Mouse (Mus musculus): Measurements from ENCODE around the gene Dus3l. TPM values are rescaled to one million over a fixed set of nuclear protein-coding genes. Genes with fewer than 3 reads are reported as not detected.

Gene Dus3l
- total and polyA plus RNA-seq, 2 experiments from 2014 or later, result 93.8 to 103 TPM

DNA sequence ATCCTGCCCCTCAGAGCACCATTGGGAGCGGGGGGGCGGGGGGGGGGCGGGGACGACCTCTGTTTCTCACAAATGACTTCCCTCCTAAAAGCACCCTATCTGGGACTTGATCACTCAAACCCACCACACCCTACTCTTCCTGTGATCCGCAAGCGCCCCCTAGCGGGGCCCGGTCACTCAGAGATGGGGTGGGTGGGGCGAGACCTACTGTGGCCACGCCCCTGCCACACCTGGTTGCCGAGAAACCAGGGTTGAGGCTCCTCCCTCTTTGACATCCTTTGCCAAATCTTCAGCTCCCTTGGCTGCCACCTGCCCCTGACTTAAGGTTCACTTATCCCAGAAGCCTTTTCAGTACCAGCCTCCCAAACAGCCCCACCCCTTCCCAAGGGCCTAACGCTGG is 6.4 kb upstream of the Dus3l start:
- Histone ChIP-seq H3K36me3 (ENCODE audit: insufficient read depth, low read length) (no peaks in the 10 kb centered on the region), H3K27me3 (ENCODE audit: insufficient read depth, low read length) (peaks cover 47% of the 10 kb centered on the region), H3K4me1 (ENCODE audit: insufficient read depth, low read length) (peaks cover 16% of the 10 kb centered on the region), H3K9me3 (ENCODE audit: low read length) (no peaks in the 10 kb centered on the region), H3K9ac (replicated peaks; ENCODE audit: low read length, poor library complexity, severe bottlenecking) (no peak overlapping the region), H3K27ac (ENCODE audit: low read depth, low read length) (no peak overlapping the region), H3K4me3 (ENCODE audit: low read depth, low read length) (peak overlapping the region; percentile 47; the same call in 1 of the 2 replicates), H3K4me2 (ENCODE audit: low read depth, low read length, poor library complexity, severe bottlenecking) (peak overlapping the region; percentile 91; the same call in 1 of the 2 replicates)
- DNase-seq (ENCODE audit: low spot score), result peak; percentile 55
- 5% methylated on average over 12 of the region's 12 CpGs for WGBS
- peak; percentile 58 for TF ChIP-seq CTCF (IDR thresholded peaks at IDR 0.05)
- ATAC-seq (ENCODE audit: low FRiP score), result no peak

DNA sequence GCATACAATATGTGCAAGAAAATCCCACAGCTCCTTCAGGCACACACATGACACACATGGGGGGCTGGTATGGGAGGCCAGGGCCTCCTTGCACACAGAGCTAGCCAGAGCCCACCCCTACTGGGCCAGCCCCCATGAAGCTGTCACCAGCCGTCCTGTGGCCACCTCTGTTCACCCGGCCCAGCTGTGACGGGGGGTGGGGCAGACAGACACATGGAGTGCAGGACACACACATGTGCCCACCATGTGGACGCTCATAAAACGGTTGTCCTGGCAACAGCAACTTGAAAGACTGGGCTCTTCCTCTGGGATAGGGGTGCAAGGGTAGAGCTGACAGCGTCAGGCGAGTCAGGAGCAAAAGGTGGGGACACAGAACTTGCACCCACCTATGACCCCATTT is 5.3 kb upstream of the Dus3l start:
- 53% methylated on average over 7 of the region's 7 CpGs for WGBS
- ATAC-seq (ENCODE audit: low FRiP score), result no peak
- DNase-seq (ENCODE audit: low spot score), result no peak
- Histone ChIP-seq H3K36me3 (ENCODE audit: insufficient read depth, low read length) (no peaks in the 10 kb centered on the region), H3K9ac (replicated peaks; ENCODE audit: low read length, poor library complexity, severe bottlenecking) (no peak overlapping the region), H3K4me3 (ENCODE audit: low read depth, low read length) (no peak overlapping the region), H3K4me2 (ENCODE audit: low read depth, low read length, poor library complexity, severe bottlenecking) (no peak overlapping the region), H3K27ac (ENCODE audit: low read depth, low read length) (no peak overlapping the region), H3K27me3 (ENCODE audit: insufficient read depth, low read length) (peaks cover 36% of the 10 kb centered on the region), H3K4me1 (ENCODE audit: insufficient read depth, low read length) (peaks cover 17% of the 10 kb centered on the region), H3K9me3 (ENCODE audit: low read length) (no peaks in the 10 kb centered on the region)
- TF ChIP-seq CTCF (IDR thresholded peaks at IDR 0.05), result no peak

DNA sequence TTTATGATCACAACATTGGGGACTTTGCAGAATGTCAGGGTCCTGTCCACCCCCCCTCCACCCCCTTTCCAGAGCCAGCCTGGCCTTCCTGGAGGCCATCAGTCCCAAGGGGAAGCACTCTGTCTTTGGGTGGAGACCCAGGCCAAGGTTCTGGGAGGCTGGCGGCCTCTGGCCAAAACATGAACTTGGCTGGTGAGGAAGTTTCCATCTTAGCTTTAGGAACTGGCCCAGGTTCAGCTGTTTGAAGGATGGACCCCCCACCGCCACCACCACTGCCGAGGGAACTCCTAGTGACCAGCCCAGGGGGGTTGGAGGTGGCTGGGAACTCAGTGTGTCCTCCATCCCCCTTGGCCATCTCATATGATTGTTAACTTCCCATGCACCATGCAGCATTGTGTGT is 3.5 kb upstream of the Dus3l start:
- Histone ChIP-seq H3K9me3 (ENCODE audit: low read length) (no peaks in the 10 kb centered on the region), H3K27ac (ENCODE audit: low read depth, low read length) (no peak overlapping the region), H3K27me3 (ENCODE audit: insufficient read depth, low read length) (peaks cover 25% of the 10 kb centered on the region), H3K9ac (replicated peaks; ENCODE audit: low read length, poor library complexity, severe bottlenecking) (0 out of 2 replicates have a peak overlapping the region, but pooled peaks have one; percentile 73), H3K4me2 (ENCODE audit: low read depth, low read length, poor library complexity, severe bottlenecking) (no peak overlapping the region), H3K36me3 (ENCODE audit: insufficient read depth, low read length) (no peaks in the 10 kb centered on the region), H3K4me1 (ENCODE audit: insufficient read depth, low read length) (peaks cover 21% of the 10 kb centered on the region), H3K4me3 (ENCODE audit: low read depth, low read length) (no peak overlapping the region)
- DNase-seq (ENCODE audit: low spot score), result no peak
- 54% methylated on average over 3 of the region's 3 CpGs for WGBS
- no peak for ATAC-seq (ENCODE audit: low FRiP score)
- no peak for TF ChIP-seq CTCF (IDR thresholded peaks at IDR 0.05)

- TF ChIP-seq CTCF (IDR thresholded peaks at IDR 0.05), result no peak
- peak; percentile 52 for ATAC-seq (ENCODE audit: low FRiP score)
- WGBS, result under 1% methylated on average over 20 of the region's 28 CpGs
- peaks cover 21% of the 10 kb centered on the region for H3K4me1 ChIP-seq (ENCODE audit: insufficient read depth, low read length)
- peak overlapping the region; percentile 43 for H3K4me3 ChIP-seq (ENCODE audit: low read depth, low read length)
- H3K27ac ChIP-seq (ENCODE audit: low read depth, low read length), result peak overlapping the region; percentile 86
- H3K4me2 ChIP-seq (ENCODE audit: low read depth, low read length, poor library complexity, severe bottlenecking), result peak overlapping the region; percentile 81
- H3K36me3 ChIP-seq (ENCODE audit: insufficient read depth, low read length), result 0 out of 2 replicates have a peak, but pooled peaks cover 3% of the 10 kb centered on the region
- no peaks in the 10 kb centered on the region for H3K9me3 ChIP-seq (ENCODE audit: low read length)
- peaks cover 17% of the 10 kb centered on the region for H3K27me3 ChIP-seq (ENCODE audit: insufficient read depth, low read length)
- peak; percentile 93 for DNase-seq (ENCODE audit: low spot score)
- H3K9ac ChIP-seq (replicated peaks; ENCODE audit: low read length, poor library complexity, severe bottlenecking), result peak overlapping the region; percentile 73
Measured at GRCm38 (mm10) chr17:56761991-56762410, 2.6 kb upstream of the Dus3l start.

DNA sequence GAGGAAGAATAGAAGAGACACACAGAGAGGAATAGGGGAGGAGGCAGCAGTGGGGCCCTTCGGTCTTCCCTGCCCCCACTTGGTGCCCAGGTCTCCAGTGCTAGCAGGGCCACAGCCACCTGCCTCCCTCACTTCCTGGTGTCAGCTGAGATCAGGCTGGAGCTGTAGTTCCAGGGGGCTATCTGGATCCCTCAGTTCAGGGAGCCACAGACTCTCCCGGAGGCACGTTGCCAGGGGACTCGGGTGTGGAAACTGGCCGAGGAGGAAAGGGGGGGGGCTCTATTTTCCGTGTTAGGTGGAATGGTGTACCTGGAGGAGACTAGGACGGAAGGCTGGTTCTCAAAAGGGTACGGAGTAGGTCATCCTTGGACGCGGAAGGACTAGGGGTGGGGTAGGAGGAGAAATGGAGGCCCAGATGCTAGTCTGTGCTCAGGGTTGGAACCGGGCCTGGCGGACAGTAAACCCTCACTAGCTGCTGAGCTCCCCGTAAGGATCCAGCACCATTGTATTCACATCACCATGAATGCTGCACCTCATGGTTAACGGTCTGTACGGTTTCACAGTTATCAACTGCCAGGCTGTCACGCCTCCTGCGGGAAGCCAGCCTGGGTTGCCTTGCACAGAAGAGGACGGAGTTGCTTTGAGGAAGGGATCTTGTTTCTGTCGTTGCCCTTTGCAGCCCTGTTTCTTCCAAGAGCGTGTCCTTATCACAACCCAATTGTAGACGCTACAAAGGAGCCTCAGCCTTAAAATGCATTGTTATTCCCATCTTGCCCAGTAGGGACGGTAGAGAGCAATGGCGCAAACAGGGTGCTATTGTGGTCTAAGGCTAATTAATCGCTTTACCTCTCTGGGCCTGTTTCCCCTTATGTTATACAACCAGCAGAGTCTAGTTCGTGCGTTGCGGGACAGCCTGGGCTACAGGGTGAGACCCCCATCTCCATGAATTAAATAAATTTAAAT is 1.5 kb upstream of the Dus3l start:
- H3K27ac ChIP-seq (ENCODE audit: low read depth, low read length), result peak overlapping the region; percentile 86
- 43% methylated on average over 27 of the region's 27 CpGs for WGBS

More for the DNA sequence above, 1.5 kb upstream of the Dus3l start:
- no peaks in the 10 kb centered on the region for H3K9me3 ChIP-seq (ENCODE audit: low read length)
- TF ChIP-seq CTCF (IDR thresholded peaks at IDR 0.05), result peak; percentile 96
- ATAC-seq (ENCODE audit: low FRiP score) (no peak), DNase-seq (ENCODE audit: low spot score) (peak; percentile 54)
- peaks cover 15% of the 10 kb centered on the region for H3K4me1 ChIP-seq (ENCODE audit: insufficient read depth, low read length)
- H3K4me2 ChIP-seq (ENCODE audit: low read depth, low read length, poor library complexity, severe bottlenecking), result peak overlapping the region; percentile 81
- no peak overlapping the region for H3K9ac ChIP-seq (replicated peaks; ENCODE audit: low read length, poor library complexity, severe bottlenecking)
- H3K4me3 ChIP-seq (ENCODE audit: low read depth, low read length), result peak overlapping the region; percentile 43; the same call in 1 of the 2 replicates
- H3K27me3 ChIP-seq (ENCODE audit: insufficient read depth, low read length), result peaks cover 8% of the 10 kb centered on the region; the same call in 1 of the 2 replicates
- H3K36me3 ChIP-seq (ENCODE audit: insufficient read depth, low read length), result peaks cover 13% of the 10 kb centered on the region
